Mouse (Mus musculus) embryo, embryonic 10 days (tissue): ENCODE results near the gene Arhgef10l.

ENCODE experiments used
- DNase-seq: peaks from one replicate; pipeline ENCODE4 v3.0.0-alpha.2; 2015; ENCODE audit warnings: low spot score

The Arhgef10l gene

GRCm38 (mm10) chr4:140631276-140631849 is 34.4 kb downstream of the Arhgef10l start:
- no peak for DNase-seq

GRCm38 (mm10) chr4:140630651-140631241 is 35.1 kb downstream of the Arhgef10l start:
- DNase-seq: peak; percentile 39

- DNase-seq: no peak
Observed at GRCm38 (mm10) chr4:140630136-140630535, 35.7 kb downstream of the Arhgef10l start.

GRCm38 (mm10) chr4:140628971-140629370 is 36.8 kb downstream of the Arhgef10l start:
- no peak for DNase-seq

- no peak for DNase-seq
Observed at GRCm38 (mm10) chr4:140628412-140628943, 37.3 kb downstream of the Arhgef10l start.

- peak; percentile 52 for DNase-seq
Observed at GRCm38 (mm10) chr4:140625651-140626525, 39.9 kb downstream of the Arhgef10l start.

GRCm38 (mm10) chr4:140624468-140625176 is 41.2 kb downstream of the Arhgef10l start:
- DNase-seq: peak; percentile 92

GRCm38 (mm10) chr4:140624087-140624467 is 41.7 kb downstream of the Arhgef10l start:
- DNase-seq: no peak

- DNase-seq: no peak
Observed at GRCm38 (mm10) chr4:140622819-140623218, 43.0 kb downstream of the Arhgef10l start.

- no peak for DNase-seq
Observed at GRCm38 (mm10) chr4:140620496-140620895, 45.3 kb downstream of the Arhgef10l start.

GRCm38 (mm10) chr4:140617391-140618385 is 48.1 kb downstream of the Arhgef10l start:
- DNase-seq: peak; percentile 66

- no peak for DNase-seq
Observed at GRCm38 (mm10) chr4:140616894-140617293, 48.9 kb downstream of the Arhgef10l start.

GRCm38 (mm10) chr4:140616196-140616595 is 49.6 kb downstream of the Arhgef10l start:
- DNase-seq: no peak

GRCm38 (mm10) chr4:140615771-140616170 is 50.0 kb downstream of the Arhgef10l start:
- DNase-seq: no peak

GRCm38 (mm10) chr4:140614553-140614952 is 51.3 kb downstream of the Arhgef10l start:
- no peak for DNase-seq

- no peak for DNase-seq
Observed at GRCm38 (mm10) chr4:140614145-140614544, 51.7 kb downstream of the Arhgef10l start.

- DNase-seq: peak; percentile 59
Observed at GRCm38 (mm10) chr4:140610841-140611609, 54.8 kb downstream of the Arhgef10l start.

GRCm38 (mm10) chr4:140608228-140608720 is 57.5 kb downstream of the Arhgef10l start:
- no peak for DNase-seq

GRCm38 (mm10) chr4:140606779-140607178 is 59.0 kb downstream of the Arhgef10l start:
- no peak for DNase-seq

- DNase-seq: no peak
Observed at GRCm38 (mm10) chr4:140606197-140606596, 59.6 kb downstream of the Arhgef10l start.
